Mouse (Mus musculus): ENCODE results near the gene Cat. TPM values are rescaled to one million over a fixed set of nuclear protein-coding genes. Genes with fewer than 3 reads are reported as not detected.
A peak's percentile ranks its signal among the peaks of the same experiment; 100 is the strongest.

Gene Cat
- 102 and 145 TPM in 2 replicates for polyA plus RNA-seq (2015; fragmentation: Nextera tagmentation; extraction: Ambion mirVana)

DNA sequence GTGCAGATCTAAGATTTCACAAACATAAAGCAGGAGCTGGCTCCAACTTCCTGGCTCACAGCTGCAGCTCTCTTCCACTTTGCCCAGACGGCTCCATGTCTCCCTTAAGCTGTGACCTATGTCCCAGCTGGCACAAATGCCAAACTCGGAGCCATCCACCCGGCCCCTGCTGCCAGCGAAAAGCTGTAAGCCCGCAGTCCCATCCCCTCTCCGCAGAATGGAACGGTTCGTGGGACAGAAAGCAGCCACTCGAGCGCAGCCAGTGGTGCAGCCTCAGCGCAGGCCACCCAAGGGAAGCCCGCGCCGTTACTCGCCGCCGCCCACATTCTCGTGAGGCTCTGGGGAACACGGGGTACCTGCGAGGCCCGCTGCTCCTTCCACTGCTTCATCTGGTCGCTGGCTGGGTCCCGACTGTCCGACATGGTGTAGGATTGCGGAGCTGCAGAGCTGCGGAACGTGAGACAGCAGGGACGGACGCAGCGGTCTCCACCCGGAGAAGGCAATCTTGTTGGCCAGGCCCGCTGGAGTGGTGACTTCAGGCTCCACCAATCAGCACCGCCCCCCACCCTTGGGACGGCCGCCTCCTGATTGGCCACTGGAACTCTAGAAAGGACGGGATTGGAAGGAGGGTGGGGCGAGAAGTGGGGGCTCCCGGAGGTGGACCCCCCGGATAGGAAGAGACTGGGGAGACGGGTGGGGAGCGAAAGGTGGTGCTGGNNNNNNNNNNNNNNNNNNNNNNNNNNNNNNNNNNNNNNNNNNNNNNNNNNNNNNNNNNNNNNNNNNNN is at the start of gene Cat:
Gene Cat (minus strand): TSS at position 544 of the 785 bp plus-strand sequence.
- 0% methylated on average over 41 of the region's 41 CpGs for WGBS (ENCODE audit: insufficient replicate concordance)

DNA sequence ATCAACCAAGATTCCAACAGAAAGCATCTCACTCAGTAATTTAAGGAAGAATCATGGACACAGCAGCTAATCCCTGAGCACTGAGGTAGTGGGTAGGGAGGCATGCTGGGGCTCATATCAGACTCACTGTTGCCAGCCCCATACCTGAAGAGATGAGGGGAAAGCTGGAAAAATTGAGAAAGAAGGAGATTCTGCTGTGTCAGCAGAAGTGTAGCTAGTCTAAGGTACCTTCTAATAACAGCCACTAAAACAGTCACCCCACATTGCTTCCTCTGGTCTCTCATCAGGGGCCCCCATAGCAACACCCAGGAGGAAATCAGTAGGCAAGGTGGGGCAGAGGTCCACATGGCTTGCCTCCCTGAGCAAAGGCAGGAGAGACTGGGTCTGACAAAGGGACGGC is 40.6 kb upstream of the Cat start:
- no peaks in the 10 kb centered on the region for H3K4me1 ChIP-seq (replicated peaks)
- H3K27ac ChIP-seq: no peak overlapping the region
- WGBS (ENCODE audit: insufficient replicate concordance): 74% methylated on average over 1 of the region's 1 CpGs
- H3K4me3 ChIP-seq (replicated peaks): no peak overlapping the region
- no peaks in the 10 kb centered on the region for H3K36me3 ChIP-seq
- DNase-seq (no peak), ATAC-seq (ENCODE audit: low read depth) (no peak)
- H3K9ac ChIP-seq: no peak overlapping the region
- no peaks in the 10 kb centered on the region for H3K27me3 ChIP-seq
- no peak overlapping the region for H3K4me2 ChIP-seq
- no peaks in the 10 kb centered on the region for H3K9me3 ChIP-seq (replicated peaks)

More for the DNA sequence above, at the start of gene Cat:
- DNase-seq: peak; percentile 94
- H3K4me1 ChIP-seq (replicated peaks): peaks cover 55% of the 10 kb centered on the region
- H3K4me2 ChIP-seq: peak within 1 kb of the TSS; percentile 73
- H3K9ac ChIP-seq: peak within 1 kb of the TSS; percentile 94
- peak within 1 kb of the TSS; percentile 99 for H3K27ac ChIP-seq
- H3K9me3 ChIP-seq (replicated peaks): no peaks in the 10 kb centered on the region
- H3K36me3 ChIP-seq: peaks cover 15% of the 10 kb centered on the region
- peak; percentile 89 for ATAC-seq (ENCODE audit: low read depth)
- H3K4me3 ChIP-seq (replicated peaks): peak within 1 kb of the TSS; percentile 89
- no peaks in the 10 kb centered on the region for H3K27me3 ChIP-seq

DNA sequence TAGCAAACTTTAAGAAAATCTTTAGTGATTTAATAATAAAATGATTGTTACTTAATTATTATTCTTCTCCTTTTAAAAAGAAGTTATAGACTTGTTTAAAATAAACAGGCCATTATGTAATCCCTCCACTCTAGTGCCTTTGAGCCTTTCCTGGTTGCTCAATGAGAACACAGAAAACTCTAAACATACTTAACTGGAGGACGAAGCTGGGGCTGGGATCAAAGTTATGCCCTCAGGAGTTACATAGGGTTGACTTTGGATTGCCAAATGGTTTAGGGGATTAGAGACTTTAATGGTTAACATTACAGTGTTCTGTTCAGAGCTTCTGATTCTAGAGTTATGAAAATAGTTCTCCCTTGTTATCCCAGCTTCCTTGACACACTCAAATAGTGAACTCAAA is 31.5 kb upstream of the Cat start:
- WGBS (ENCODE audit: insufficient replicate concordance): 41% methylated on average over 1 of the region's 1 CpGs
- DNase-seq (no peak), ATAC-seq (ENCODE audit: low read depth) (no peak)
- Histone ChIP-seq H3K9ac (no peak overlapping the region), H3K36me3 (no peaks in the 10 kb centered on the region), H3K4me1 (replicated peaks) (no peaks in the 10 kb centered on the region), H3K4me3 (replicated peaks) (no peak overlapping the region), H3K9me3 (replicated peaks) (no peaks in the 10 kb centered on the region), H3K27me3 (no peaks in the 10 kb centered on the region), H3K27ac (no peak overlapping the region), H3K4me2 (no peak overlapping the region)

- Histone ChIP-seq H3K9ac (no peak overlapping the region), H3K27me3 (no peaks in the 10 kb centered on the region), H3K9me3 (replicated peaks) (no peaks in the 10 kb centered on the region), H3K27ac (no peak overlapping the region), H3K4me2 (no peak overlapping the region), H3K4me3 (replicated peaks) (no peak overlapping the region), H3K4me1 (replicated peaks) (no peaks in the 10 kb centered on the region), H3K36me3 (no peaks in the 10 kb centered on the region)
- WGBS (ENCODE audit: insufficient replicate concordance): 68% methylated on average over 6 of the region's 6 CpGs
- DNase-seq (no peak), ATAC-seq (ENCODE audit: low read depth) (no peak)
Observed at GRCm38 (mm10) chr2:103515513-103516180, 30.7 kb upstream of the Cat start.

DNA sequence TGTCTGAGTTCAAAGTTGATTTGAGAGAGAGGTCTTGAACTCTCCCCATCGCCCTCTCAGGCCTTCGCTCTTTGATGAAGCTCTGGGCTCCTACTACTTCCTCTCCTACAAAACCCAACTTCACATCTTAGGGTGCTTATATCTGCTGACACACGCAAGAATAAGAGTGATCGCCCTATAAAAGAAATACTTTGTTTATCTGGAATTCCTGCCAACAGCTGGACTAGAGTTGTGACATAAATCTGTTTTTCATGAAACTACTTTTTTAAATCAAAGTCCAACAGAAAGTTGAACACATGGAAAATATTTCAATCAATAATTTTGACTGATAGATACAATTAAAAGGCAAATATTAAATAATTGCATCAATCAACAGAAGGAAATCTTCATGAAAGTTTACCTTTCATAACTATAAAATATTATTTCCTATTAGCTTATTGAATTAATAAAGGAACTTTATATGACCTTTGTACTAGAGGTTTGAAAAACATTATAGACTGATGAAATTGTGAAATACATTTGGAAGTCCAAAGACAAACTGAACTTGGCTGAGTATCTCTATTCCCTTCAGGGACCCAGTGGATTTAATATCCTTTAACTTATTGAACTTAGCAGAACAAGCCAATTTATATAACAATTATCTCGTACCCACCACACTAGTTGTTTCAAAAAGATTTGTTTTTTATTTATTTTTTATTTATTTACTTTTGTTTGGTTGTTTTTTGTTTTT is 27.3 kb upstream of the Cat start:
- no peak for ATAC-seq (ENCODE audit: low read depth)
- no peak for DNase-seq
- Histone ChIP-seq H3K9ac (no peak overlapping the region), H3K4me3 (replicated peaks) (no peak overlapping the region), H3K36me3 (no peaks in the 10 kb centered on the region), H3K4me2 (no peak overlapping the region), H3K27ac (no peak overlapping the region), H3K27me3 (no peaks in the 10 kb centered on the region), H3K9me3 (replicated peaks) (no peaks in the 10 kb centered on the region), H3K4me1 (replicated peaks) (no peaks in the 10 kb centered on the region)
- 66% methylated on average over 5 of the region's 5 CpGs for WGBS (ENCODE audit: insufficient replicate concordance)

GRCm38 (mm10) chr2:103511631-103512030 is 26.7 kb upstream of the Cat start:
- DNase-seq: no peak
- no peak for ATAC-seq (ENCODE audit: low read depth)

GRCm38 (mm10) chr2:103511042-103511441 is 26.1 kb upstream of the Cat start:
- no peak overlapping the region for H3K27ac ChIP-seq
- WGBS (ENCODE audit: insufficient replicate concordance): 76% methylated on average over 1 of the region's 1 CpGs
- no peaks in the 10 kb centered on the region for H3K27me3 ChIP-seq
- no peak overlapping the region for H3K4me3 ChIP-seq (replicated peaks)
- no peak overlapping the region for H3K9ac ChIP-seq
- no peak overlapping the region for H3K4me2 ChIP-seq
- H3K4me1 ChIP-seq (replicated peaks): peaks cover 8% of the 10 kb centered on the region; the same call in 1 of the 2 replicates
- DNase-seq (no peak), ATAC-seq (ENCODE audit: low read depth) (no peak)
- no peaks in the 10 kb centered on the region for H3K9me3 ChIP-seq (replicated peaks)
- H3K36me3 ChIP-seq: no peaks in the 10 kb centered on the region

More at GRCm38 (mm10) chr2:103511631-103512030, 26.7 kb upstream of the Cat start:
- H3K9ac ChIP-seq: no peak overlapping the region
- H3K27me3 ChIP-seq: no peaks in the 10 kb centered on the region
- H3K9me3 ChIP-seq (replicated peaks): no peaks in the 10 kb centered on the region
- H3K4me3 ChIP-seq (replicated peaks): no peak overlapping the region
- H3K27ac ChIP-seq: no peak overlapping the region
- H3K4me2 ChIP-seq: no peak overlapping the region
- peaks cover 2% of the 10 kb centered on the region; the same call in 1 of the 2 replicates for H3K4me1 ChIP-seq (replicated peaks)
- WGBS (ENCODE audit: insufficient replicate concordance): 60% methylated on average over 1 of the region's 1 CpGs
- H3K36me3 ChIP-seq: no peaks in the 10 kb centered on the region

DNA sequence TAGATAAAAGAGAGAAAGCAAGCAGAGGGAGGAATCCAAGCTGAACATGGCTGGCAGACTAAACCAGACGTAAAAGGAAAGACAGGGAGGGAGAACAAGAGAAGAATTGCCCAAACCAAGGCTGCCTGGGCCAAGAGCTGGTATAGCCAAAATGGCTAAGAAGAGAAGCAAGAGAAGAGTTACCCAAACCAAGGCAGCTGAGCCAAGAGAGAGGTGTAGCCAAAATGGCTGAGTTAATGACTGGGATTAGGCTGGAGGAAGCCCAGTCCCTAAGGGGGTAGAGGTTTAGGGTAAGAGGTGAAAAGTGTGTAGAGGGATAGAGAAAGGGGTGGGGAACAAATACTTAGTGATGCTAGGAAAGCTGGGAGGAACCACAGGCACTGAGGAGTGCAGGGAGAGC is 22.7 kb upstream of the Cat start:
- Histone ChIP-seq H3K4me2 (no peak overlapping the region), H3K4me3 (replicated peaks) (no peak overlapping the region), H3K9ac (no peak overlapping the region), H3K27ac (no peak overlapping the region), H3K9me3 (replicated peaks) (0 out of 2 replicates have a peak, but pooled peaks cover 3% of the 10 kb centered on the region), H3K36me3 (no peaks in the 10 kb centered on the region), H3K4me1 (replicated peaks) (peaks cover 14% of the 10 kb centered on the region), H3K27me3 (no peaks in the 10 kb centered on the region)
- DNase-seq (no peak), ATAC-seq (ENCODE audit: low read depth) (no peak)
- WGBS (ENCODE audit: insufficient replicate concordance): 88% methylated on average over 1 of the region's 1 CpGs

GRCm38 (mm10) chr2:103505956-103506355 is 21.0 kb upstream of the Cat start:
- DNase-seq (no peak), ATAC-seq (ENCODE audit: low read depth) (no peak)
- no peaks in the 10 kb centered on the region for H3K27me3 ChIP-seq
- H3K4me3 ChIP-seq (replicated peaks): no peak overlapping the region
- 0 out of 2 replicates have a peak, but pooled peaks cover 3% of the 10 kb centered on the region for H3K9me3 ChIP-seq (replicated peaks)
- H3K36me3 ChIP-seq: no peaks in the 10 kb centered on the region
- peaks cover 16% of the 10 kb centered on the region for H3K4me1 ChIP-seq (replicated peaks)
- no peak overlapping the region for H3K9ac ChIP-seq
- H3K4me2 ChIP-seq: no peak overlapping the region
- H3K27ac ChIP-seq: no peak overlapping the region
- WGBS (ENCODE audit: insufficient replicate concordance): 73% methylated on average over 2 of the region's 2 CpGs

DNA sequence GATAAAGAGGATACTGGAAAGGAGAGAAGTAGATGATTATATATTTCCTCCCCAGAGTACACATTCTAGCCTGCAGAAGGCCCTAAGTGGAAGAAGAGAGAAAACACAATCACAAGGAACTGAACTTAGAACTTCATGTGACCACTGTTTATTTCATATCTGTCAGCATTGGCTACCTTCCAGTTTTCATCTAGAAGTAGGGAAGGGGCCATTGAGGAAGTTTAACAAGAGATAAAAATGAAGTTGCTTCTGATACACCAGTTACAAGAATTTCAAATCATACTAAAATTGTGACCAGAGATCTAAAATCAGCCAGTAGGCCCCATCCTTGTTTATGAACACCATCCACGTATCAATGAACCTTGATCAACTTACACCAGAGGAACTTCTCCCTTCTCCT is 19.5 kb upstream of the Cat start:
- DNase-seq (no peak), ATAC-seq (ENCODE audit: low read depth) (no peak)
- no peak overlapping the region for H3K4me2 ChIP-seq
- no peaks in the 10 kb centered on the region for H3K27me3 ChIP-seq
- peaks cover 18% of the 10 kb centered on the region for H3K4me1 ChIP-seq (replicated peaks)
- 0 out of 2 replicates have a peak, but pooled peaks cover 3% of the 10 kb centered on the region for H3K9me3 ChIP-seq (replicated peaks)
- no peak overlapping the region for H3K27ac ChIP-seq
- 72% methylated on average over 1 of the region's 1 CpGs for WGBS (ENCODE audit: insufficient replicate concordance)
- H3K9ac ChIP-seq: no peak overlapping the region
- H3K36me3 ChIP-seq: no peaks in the 10 kb centered on the region
- no peak overlapping the region for H3K4me3 ChIP-seq (replicated peaks)

- WGBS (ENCODE audit: insufficient replicate concordance): 35% methylated on average over 2 of the region's 2 CpGs
Observed at GRCm38 (mm10) chr2:103500769-103501168, 15.8 kb upstream of the Cat start.

More at GRCm38 (mm10) chr2:103500769-103501168, 15.8 kb upstream of the Cat start:
- Histone ChIP-seq H3K27me3 (no peaks in the 10 kb centered on the region), H3K36me3 (no peaks in the 10 kb centered on the region), H3K9me3 (replicated peaks) (0 out of 2 replicates have a peak, but pooled peaks cover 3% of the 10 kb centered on the region), H3K27ac (no peak overlapping the region), H3K4me2 (no peak overlapping the region), H3K4me3 (replicated peaks) (no peak overlapping the region), H3K4me1 (replicated peaks) (peaks cover 9% of the 10 kb centered on the region), H3K9ac (no peak overlapping the region)
- DNase-seq: no peak
- ATAC-seq (ENCODE audit: low read depth): no peak
